Mouse (Mus musculus): ENCODE measurements at regions not wholly inside any gene's neighbourhood (a gene's known extent, or its start where the extent isn't known, plus 50 kb on each side); places are given as distances from the start of the nearest gene placed in this dataset.

- 75% methylated on average over 9 of the region's 9 CpGs for WGBS
- no peak overlapping the region for H3K27ac ChIP-seq (ENCODE audit: low read depth, low read length)
- H3K9ac ChIP-seq (ENCODE audit: low read length) = no peak overlapping the region
- DNase-seq (ENCODE audit: low spot score, missing footprints) = no peak
- H3K4me3 ChIP-seq (ENCODE audit: low read depth, low read length) = no peak overlapping the region
- peak; percentile 62; the same call in 1 of the 2 replicates for ATAC-seq (ENCODE audit: low FRiP score)
- H3K9me3 ChIP-seq (ENCODE audit: control insufficient read depth, low read length) = no peaks in the 10 kb centered on the region
- no peak overlapping the region for H3K4me2 ChIP-seq
- no peaks in the 10 kb centered on the region for H3K27me3 ChIP-seq (ENCODE audit: control insufficient read depth, insufficient read depth, low read length)
- no peaks in the 10 kb centered on the region for H3K36me3 ChIP-seq (ENCODE audit: control insufficient read depth, insufficient read depth, low read length)
- no peaks in the 10 kb centered on the region for H3K4me1 ChIP-seq (ENCODE audit: control insufficient read depth, insufficient read depth, low read length)
Observed at GRCm38 (mm10) chr3:128613657-128614056, 586.0 kb upstream of the Pitx2 start.

- no peak for ATAC-seq (ENCODE audit: low FRiP score)
- H3K4me3 ChIP-seq (ENCODE audit: low read depth, low read length) = no peak overlapping the region
- no peak for DNase-seq (ENCODE audit: low spot score, missing footprints)
- WGBS = 83% methylated on average over 6 of the region's 6 CpGs
- H3K4me1 ChIP-seq (ENCODE audit: control insufficient read depth, insufficient read depth, low read length) = no peaks in the 10 kb centered on the region
- no peak overlapping the region for H3K4me2 ChIP-seq
- no peaks in the 10 kb centered on the region for H3K36me3 ChIP-seq (ENCODE audit: control insufficient read depth, insufficient read depth, low read length)
- H3K27me3 ChIP-seq (ENCODE audit: control insufficient read depth, insufficient read depth, low read length) = no peaks in the 10 kb centered on the region
- H3K9me3 ChIP-seq (ENCODE audit: control insufficient read depth, low read length) = no peaks in the 10 kb centered on the region
- no peak overlapping the region for H3K27ac ChIP-seq (ENCODE audit: low read depth, low read length)
- no peak overlapping the region for H3K9ac ChIP-seq (ENCODE audit: low read length)
Observed at GRCm38 (mm10) chr3:128610731-128611130, 588.9 kb upstream of the Pitx2 start.

- H3K9ac ChIP-seq (ENCODE audit: low read length) = no peak overlapping the region
- no peaks in the 10 kb centered on the region for H3K27me3 ChIP-seq (ENCODE audit: control insufficient read depth, insufficient read depth, low read length)
- no peaks in the 10 kb centered on the region for H3K36me3 ChIP-seq (ENCODE audit: control insufficient read depth, insufficient read depth, low read length)
- H3K4me2 ChIP-seq = no peak overlapping the region
- H3K27ac ChIP-seq (ENCODE audit: low read depth, low read length) = no peak overlapping the region
- WGBS = 87% methylated on average over 3 of the region's 3 CpGs
- ATAC-seq (ENCODE audit: low FRiP score) = no peak
- no peaks in the 10 kb centered on the region for H3K9me3 ChIP-seq (ENCODE audit: control insufficient read depth, low read length)
- no peaks in the 10 kb centered on the region for H3K4me1 ChIP-seq (ENCODE audit: control insufficient read depth, insufficient read depth, low read length)
- H3K4me3 ChIP-seq (ENCODE audit: low read depth, low read length) = no peak overlapping the region
- no peak for DNase-seq (ENCODE audit: low spot score, missing footprints)
Observed at GRCm38 (mm10) chr3:128608694-128609093, 591.0 kb upstream of the Pitx2 start.

- Histone ChIP-seq H3K4me2 (no peak overlapping the region), H3K4me1 (ENCODE audit: control insufficient read depth, insufficient read depth, low read length) (no peaks in the 10 kb centered on the region), H3K4me3 (ENCODE audit: low read depth, low read length) (no peak overlapping the region), H3K9me3 (ENCODE audit: control insufficient read depth, low read length) (no peaks in the 10 kb centered on the region), H3K27ac (ENCODE audit: low read depth, low read length) (no peak overlapping the region), H3K9ac (ENCODE audit: low read length) (no peak overlapping the region), H3K36me3 (ENCODE audit: control insufficient read depth, insufficient read depth, low read length) (no peaks in the 10 kb centered on the region), H3K27me3 (ENCODE audit: control insufficient read depth, insufficient read depth, low read length) (no peaks in the 10 kb centered on the region)
- 67% methylated on average over 2 of the region's 2 CpGs for WGBS
- ATAC-seq (ENCODE audit: low FRiP score) = no peak
- no peak for DNase-seq (ENCODE audit: low spot score, missing footprints)
Observed at GRCm38 (mm10) chr3:128575339-128576129, 624.1 kb upstream of the Pitx2 start.

- DNase-seq (ENCODE audit: low spot score, missing footprints) (no peak), ATAC-seq (ENCODE audit: low FRiP score) (no peak)
- H3K9me3 ChIP-seq (ENCODE audit: control insufficient read depth, low read length) = no peaks in the 10 kb centered on the region
- no peaks in the 10 kb centered on the region for H3K36me3 ChIP-seq (ENCODE audit: control insufficient read depth, insufficient read depth, low read length)
- no peak overlapping the region for H3K4me2 ChIP-seq
- WGBS = 91% methylated on average over 3 of the region's 3 CpGs
- H3K4me1 ChIP-seq (ENCODE audit: control insufficient read depth, insufficient read depth, low read length) = no peaks in the 10 kb centered on the region
- H3K27me3 ChIP-seq (ENCODE audit: control insufficient read depth, insufficient read depth, low read length) = no peaks in the 10 kb centered on the region
- H3K27ac ChIP-seq (ENCODE audit: low read depth, low read length) = no peak overlapping the region
- H3K4me3 ChIP-seq (ENCODE audit: low read depth, low read length) = no peak overlapping the region
- no peak overlapping the region for H3K9ac ChIP-seq (ENCODE audit: low read length)
Observed at GRCm38 (mm10) chr3:128570551-128570950, 629.1 kb upstream of the Pitx2 start.

GRCm38 (mm10) chr3:128565386-128565785 is 634.3 kb upstream of the Pitx2 start:
- DNase-seq (ENCODE audit: low spot score, missing footprints) = no peak
- Histone ChIP-seq H3K4me1 (ENCODE audit: control insufficient read depth, insufficient read depth, low read length) (no peaks in the 10 kb centered on the region), H3K27ac (ENCODE audit: low read depth, low read length) (no peak overlapping the region), H3K4me2 (no peak overlapping the region), H3K4me3 (ENCODE audit: low read depth, low read length) (no peak overlapping the region), H3K9ac (ENCODE audit: low read length) (no peak overlapping the region), H3K36me3 (ENCODE audit: control insufficient read depth, insufficient read depth, low read length) (no peaks in the 10 kb centered on the region), H3K27me3 (ENCODE audit: control insufficient read depth, insufficient read depth, low read length) (no peaks in the 10 kb centered on the region), H3K9me3 (ENCODE audit: control insufficient read depth, low read length) (no peaks in the 10 kb centered on the region)
- no peak for ATAC-seq (ENCODE audit: low FRiP score)
- WGBS = 90% methylated on average over 8 of the region's 8 CpGs

- H3K4me3 ChIP-seq (ENCODE audit: low read depth, low read length) = no peak overlapping the region
- H3K27me3 ChIP-seq (ENCODE audit: control insufficient read depth, insufficient read depth, low read length) = no peaks in the 10 kb centered on the region
- DNase-seq (ENCODE audit: low spot score, missing footprints) = no peak
- H3K4me2 ChIP-seq = no peak overlapping the region
- peak; percentile 76 for ATAC-seq (ENCODE audit: low FRiP score)
- H3K36me3 ChIP-seq (ENCODE audit: control insufficient read depth, insufficient read depth, low read length) = no peaks in the 10 kb centered on the region
- no peaks in the 10 kb centered on the region for H3K4me1 ChIP-seq (ENCODE audit: control insufficient read depth, insufficient read depth, low read length)
- no peak overlapping the region for H3K27ac ChIP-seq (ENCODE audit: low read depth, low read length)
- no peak overlapping the region for H3K9ac ChIP-seq (ENCODE audit: low read length)
- H3K9me3 ChIP-seq (ENCODE audit: control insufficient read depth, low read length) = no peaks in the 10 kb centered on the region
- WGBS = 72% methylated on average over 9 of the region's 9 CpGs
Observed at GRCm38 (mm10) chr3:128546416-128547327, 650.5 kb upstream of the Fam241a start.

GRCm38 (mm10) chr3:128525427-128525826 is 629.3 kb upstream of the Fam241a start:
- no peak overlapping the region for H3K27ac ChIP-seq (ENCODE audit: low read depth, low read length)

GRCm38 (mm10) chr3:128520671-128521103 is 624.6 kb upstream of the Fam241a start:
- peak; percentile 55; the same call in 1 of the 2 replicates for ATAC-seq (ENCODE audit: low FRiP score)
- Histone ChIP-seq H3K4me1 (ENCODE audit: control insufficient read depth, insufficient read depth, low read length) (no peaks in the 10 kb centered on the region), H3K9ac (ENCODE audit: low read length) (no peak overlapping the region), H3K4me3 (ENCODE audit: low read depth, low read length) (no peak overlapping the region), H3K27ac (ENCODE audit: low read depth, low read length) (no peak overlapping the region; the same call in 1 of the 2 replicates), H3K27me3 (ENCODE audit: control insufficient read depth, insufficient read depth, low read length) (no peaks in the 10 kb centered on the region), H3K9me3 (ENCODE audit: control insufficient read depth, low read length) (no peaks in the 10 kb centered on the region), H3K4me2 (no peak overlapping the region), H3K36me3 (ENCODE audit: control insufficient read depth, insufficient read depth, low read length) (no peaks in the 10 kb centered on the region)
- DNase-seq (ENCODE audit: low spot score, missing footprints) = no peak
- 84% methylated on average over 7 of the region's 7 CpGs for WGBS

More at GRCm38 (mm10) chr3:128525427-128525826, 629.3 kb upstream of the Fam241a start:
- no peak for DNase-seq (ENCODE audit: low spot score, missing footprints)
- Histone ChIP-seq H3K4me1 (ENCODE audit: control insufficient read depth, insufficient read depth, low read length) (no peaks in the 10 kb centered on the region), H3K9me3 (ENCODE audit: control insufficient read depth, low read length) (no peaks in the 10 kb centered on the region), H3K4me3 (ENCODE audit: low read depth, low read length) (no peak overlapping the region), H3K4me2 (no peak overlapping the region), H3K9ac (ENCODE audit: low read length) (no peak overlapping the region), H3K36me3 (ENCODE audit: control insufficient read depth, insufficient read depth, low read length) (no peaks in the 10 kb centered on the region), H3K27me3 (ENCODE audit: control insufficient read depth, insufficient read depth, low read length) (no peaks in the 10 kb centered on the region)
- ATAC-seq (ENCODE audit: low FRiP score) = no peak
- WGBS = 93% methylated on average over 4 of the region's 4 CpGs
